Mouse (Mus musculus): ENCODE results near the gene Rnf8. TPM values are rescaled to one million over a fixed set of nuclear protein-coding genes. Genes with fewer than 3 reads are reported as not detected.

The Rnf8 gene
- polyA plus RNA-seq, 1 experiment from 2014 or later = 119 TPM

DNA sequence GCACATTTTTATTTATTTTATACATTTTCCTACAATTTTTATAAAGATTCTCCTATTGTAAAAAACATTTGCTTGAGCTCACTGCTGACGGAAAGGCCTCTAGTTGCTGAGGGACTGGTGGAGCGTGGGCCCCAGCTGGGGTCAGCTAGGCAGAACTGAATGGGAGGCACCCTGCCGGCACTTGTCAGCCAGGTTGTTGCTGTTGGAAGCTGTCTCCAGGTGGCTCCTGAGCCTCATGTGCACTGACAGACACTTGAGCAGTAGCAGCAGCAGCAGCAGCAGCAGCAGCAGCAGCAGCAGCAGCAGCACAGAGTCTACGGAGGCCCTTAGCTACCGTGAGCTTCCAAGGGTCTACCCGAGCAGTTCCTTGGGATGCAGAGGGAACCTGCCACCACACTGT, 72.8 kb downstream of the Rnf8 start:
- Histone ChIP-seq H3K4me3 (no peak overlapping the region), H3K27me3 (replicated peaks; ENCODE audit: low read depth, poor library complexity, severe bottlenecking) (no peaks in the 10 kb centered on the region), H3K9me3 (no peaks in the 10 kb centered on the region), H3K27ac (replicated peaks) (no peak overlapping the region), H3K36me3 (replicated peaks) (peaks cover 97% of the 10 kb centered on the region), H3K4me1 (no peaks in the 10 kb centered on the region)
- WGBS = 90% methylated on average over 6 of the region's 6 CpGs
- DNase-seq (ENCODE audit: low spot score) = no peak

DNA sequence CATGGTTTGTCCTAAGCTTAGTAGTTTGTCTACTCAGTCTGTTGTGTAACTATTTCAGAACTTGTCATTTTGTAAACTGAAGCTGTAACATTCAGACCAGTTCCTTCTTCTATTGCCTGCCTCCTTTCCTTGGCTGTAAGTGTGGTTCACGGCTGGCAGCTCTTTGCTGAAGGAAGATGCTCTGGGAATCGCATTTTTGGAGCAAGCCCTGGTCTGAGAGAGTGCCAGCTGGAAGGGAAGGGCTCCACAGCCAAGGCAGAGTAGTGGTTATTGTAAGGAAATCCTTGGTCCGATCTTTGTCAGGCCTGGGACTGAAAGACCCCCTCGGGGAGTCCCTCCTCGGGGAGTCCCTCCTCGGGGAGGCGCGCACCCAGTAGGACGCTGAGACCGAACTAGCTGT, 74.0 kb downstream of the Rnf8 start:
- Histone ChIP-seq H3K9me3 (no peaks in the 10 kb centered on the region), H3K4me1 (no peaks in the 10 kb centered on the region), H3K4me3 (no peak overlapping the region), H3K27ac (replicated peaks) (no peak overlapping the region), H3K36me3 (replicated peaks) (peaks cover 97% of the 10 kb centered on the region), H3K27me3 (replicated peaks; ENCODE audit: low read depth, poor library complexity, severe bottlenecking) (no peaks in the 10 kb centered on the region)
- 94% methylated on average over 10 of the region's 10 CpGs for WGBS
- no peak for DNase-seq (ENCODE audit: low spot score)

DNA sequence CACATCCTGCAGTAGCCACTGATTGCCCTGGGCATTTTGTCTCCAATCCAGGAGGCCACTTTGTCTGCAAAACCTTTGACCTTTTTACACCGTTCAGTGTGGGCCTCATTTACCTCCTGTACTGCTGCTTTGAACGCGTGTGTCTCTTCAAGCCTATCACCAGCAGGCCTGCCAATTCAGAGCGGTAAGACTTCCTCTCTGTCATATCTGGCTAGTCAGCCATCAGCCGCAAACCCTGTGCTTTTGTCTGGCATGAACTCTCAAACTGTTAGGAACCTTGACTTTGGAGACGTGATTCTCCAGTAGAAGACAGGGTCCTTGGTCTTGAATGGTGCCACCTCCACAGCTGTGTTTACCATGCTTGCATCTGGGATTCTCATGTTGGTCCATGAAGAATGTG, 75.7 kb downstream of the Rnf8 start:
- no peak overlapping the region for H3K27ac ChIP-seq (replicated peaks)
- 83% methylated on average over 6 of the region's 6 CpGs for WGBS
- DNase-seq (ENCODE audit: low spot score) = no peak
- no peaks in the 10 kb centered on the region for H3K9me3 ChIP-seq
- H3K4me1 ChIP-seq = no peaks in the 10 kb centered on the region
- peaks cover 97% of the 10 kb centered on the region for H3K36me3 ChIP-seq (replicated peaks)
- no peaks in the 10 kb centered on the region for H3K27me3 ChIP-seq (replicated peaks; ENCODE audit: low read depth, poor library complexity, severe bottlenecking)
- no peak overlapping the region for H3K4me3 ChIP-seq

- no peaks in the 10 kb centered on the region for H3K9me3 ChIP-seq
- 93% methylated on average over 2 of the region's 2 CpGs for WGBS
Measured at GRCm38 (mm10) chr17:29692827-29693226, 78.2 kb downstream of the Rnf8 start.

GRCm38 (mm10) chr17:29693571-29693970, 79.0 kb downstream of the Rnf8 start:
- Histone ChIP-seq H3K4me3 (no peak overlapping the region), H3K4me1 (no peaks in the 10 kb centered on the region), H3K27ac (replicated peaks) (no peak overlapping the region), H3K9me3 (no peaks in the 10 kb centered on the region), H3K36me3 (replicated peaks) (peaks cover 97% of the 10 kb centered on the region), H3K27me3 (replicated peaks; ENCODE audit: low read depth, poor library complexity, severe bottlenecking) (no peaks in the 10 kb centered on the region)
- DNase-seq (ENCODE audit: low spot score) = no peak
- 81% methylated on average over 2 of the region's 2 CpGs for WGBS

More at GRCm38 (mm10) chr17:29692827-29693226, 78.2 kb downstream of the Rnf8 start:
- no peaks in the 10 kb centered on the region for H3K27me3 ChIP-seq (replicated peaks; ENCODE audit: low read depth, poor library complexity, severe bottlenecking)
- DNase-seq (ENCODE audit: low spot score) = no peak
- no peak overlapping the region for H3K4me3 ChIP-seq
- peaks cover 97% of the 10 kb centered on the region for H3K36me3 ChIP-seq (replicated peaks)
- no peak overlapping the region for H3K27ac ChIP-seq (replicated peaks)
- H3K4me1 ChIP-seq = no peaks in the 10 kb centered on the region

- Histone ChIP-seq H3K36me3 (replicated peaks) (peaks cover 98% of the 10 kb centered on the region), H3K4me1 (no peaks in the 10 kb centered on the region), H3K4me3 (no peak overlapping the region), H3K9me3 (no peaks in the 10 kb centered on the region), H3K27me3 (replicated peaks; ENCODE audit: low read depth, poor library complexity, severe bottlenecking) (no peaks in the 10 kb centered on the region), H3K27ac (replicated peaks) (no peak overlapping the region)
- WGBS = 84% methylated on average over 4 of the region's 4 CpGs
- no peak for DNase-seq (ENCODE audit: low spot score)
Measured at GRCm38 (mm10) chr17:29694516-29694915, 79.9 kb downstream of the Rnf8 start.

Small RNA genes lying within 50 kb of the gene (microRNA-seq; reads per million reads assigned to microRNA genes)
- not detected for gene Mir7667

Other genes starting within 250 kb of the Rnf8 start
- gene Pim1, start 124.0 kb upstream of the Rnf8 start, polyA plus RNA-seq (2016; fragmentation: Nextera tagmentation; extraction: Ambion mirVana) = 31.6 and 33.2 TPM in 2 replicates
- gene Gm17657, start 65.2 kb upstream of the Rnf8 start, polyA plus RNA-seq (2016; fragmentation: Nextera tagmentation; extraction: Ambion mirVana) = not detected in 2 replicates
- 18.4 and 19.5 TPM in 2 replicates for gene Tbc1d22b, start 65.0 kb upstream of the Rnf8 start, polyA plus RNA-seq (2016; fragmentation: Nextera tagmentation; extraction: Ambion mirVana)
- gene Tmem217, start 62.4 kb upstream of the Rnf8 start, polyA plus RNA-seq (2016; fragmentation: Nextera tagmentation; extraction: Ambion mirVana) = 1.0 and 1.5 TPM in 2 replicates
- 2.3 and 3.5 TPM in 2 replicates for gene Gm28043, start 86 bp downstream of the Rnf8 start, polyA plus RNA-seq (2016; fragmentation: Nextera tagmentation; extraction: Ambion mirVana)
- 135 and 140 TPM in 2 replicates for gene Cmtr1, start 45.8 kb downstream of the Rnf8 start, polyA plus RNA-seq (2016; fragmentation: Nextera tagmentation; extraction: Ambion mirVana)
- 16.5 and 18.1 TPM in 2 replicates for gene Ccdc167, start 102.3 kb downstream of the Rnf8 start, polyA plus RNA-seq (2016; fragmentation: Nextera tagmentation; extraction: Ambion mirVana)

All from embryonic facial prominence, embryonic 10.5 days (tissue).